In the genomic region with DNA sequence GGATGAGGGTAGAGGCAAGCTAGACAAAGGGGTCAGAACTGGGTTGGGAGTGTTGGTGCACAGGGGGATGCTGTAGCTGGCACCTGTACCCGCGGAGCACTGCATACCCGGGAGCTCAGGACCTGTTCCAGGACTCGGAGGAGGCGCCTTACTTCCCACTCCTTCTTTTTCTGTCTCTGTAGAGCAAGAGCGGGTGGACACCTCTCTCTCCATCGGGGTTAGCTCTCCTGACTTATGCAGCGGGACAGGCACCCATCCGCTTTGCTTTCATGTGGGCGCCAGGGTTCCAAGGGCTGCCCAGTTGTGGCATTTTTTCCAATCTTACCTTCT, we compare ENCODE assay signal across 8 mouse cellular contexts. TPM values are rescaled to one million over a fixed set of nuclear protein-coding genes. Genes with fewer than 3 reads are reported as not detected.
DNase-seq lines count a peak whose midpoint lies in the region; ATAC-seq and TF ChIP-seq lines count a peak whose summit lies in the region.

No protein-coding gene starts in this region.

- no peak for DNase-seq in heart, postnatal 25 days (ENCODE audit: low spot score)
- DNase-seq in WW6 (ENCODE audit: low read depth, low spot score) (peak; percentile 4), adipocyte (ENCODE audit: low spot score) (no peak)
- no peak for DNase-seq in heart, postnatal 0 days (ENCODE audit: low spot score)
- DNase-seq in thymus, postnatal 10 days (ENCODE audit: low spot score in 2 of 2) = no peak
- no peak for DNase-seq in ovary, postnatal 14 days (ENCODE audit: low spot score)

- 2% methylated on average over 10 of the region's 10 CpGs for WGBS in heart, embryonic 11.5 days (ENCODE audit: insufficient replicate concordance)
- 1% methylated on average over 10 of the region's 10 CpGs for WGBS in heart, postnatal 0 days

- peaks cover 6% of the 10 kb centered on the region; the same call in 1 of the 2 replicates for H3K4me1 ChIP-seq in heart, embryonic 11.5 days (ENCODE audit: control insufficient read depth, insufficient read depth, low read length)
- H3K4me1 ChIP-seq in heart, postnatal 0 days (ENCODE audit: control insufficient read depth, insufficient read depth) = no peaks in the 10 kb centered on the region

- no peaks in the 10 kb centered on the region for H3K36me3 ChIP-seq in heart, embryonic 11.5 days (ENCODE audit: control insufficient read depth, insufficient read depth, low read length)
- no peaks in the 10 kb centered on the region for H3K36me3 ChIP-seq in heart, postnatal 0 days (replicated peaks; ENCODE audit: control insufficient read depth, insufficient read depth, low read length)

- no peak overlapping the region for H3K9ac ChIP-seq in heart, embryonic 11.5 days (ENCODE audit: low read depth, low read length)
- H3K9ac ChIP-seq in heart, postnatal 0 days (replicated peaks; ENCODE audit: low read depth, low read length) = no peak overlapping the region

- no peak overlapping the region for H3K27ac ChIP-seq in heart, embryonic 11.5 days (ENCODE audit: low read depth, low read length)
- no peak overlapping the region for H3K27ac ChIP-seq in heart, postnatal 0 days (ENCODE audit: low read depth)

- TF ChIP-seq CTCF in heart, postnatal 0 days (IDR thresholded peaks at IDR 0.05; ENCODE audit: low read depth) = no peak

- no peak for ATAC-seq in heart, embryonic 11.5 days (replicated peaks; ENCODE audit: insufficient number of reproducible peaks, low FRiP score, low TSS enrichment)
- ATAC-seq in heart, postnatal 0 days (ENCODE audit: insufficient read depth, low read depth) = no peak
- 0 out of 2 replicates have a peak, but pooled peaks have one; percentile 9 for ATAC-seq in megakaryocyte progenitor cell, adult 5-6 weeks (replicated peaks; ENCODE audit: poor library complexity)

- H3K9me3 ChIP-seq in heart, embryonic 11.5 days (replicated peaks; ENCODE audit: control insufficient read depth, low read length) = no peaks in the 10 kb centered on the region
- H3K9me3 ChIP-seq in heart, postnatal 0 days (replicated peaks; ENCODE audit: control insufficient read depth, low read length) = no peaks in the 10 kb centered on the region

- peak overlapping the region; percentile 100 for H3K4me2 ChIP-seq in heart, embryonic 11.5 days
- peak overlapping the region; percentile 90 for H3K4me2 ChIP-seq in heart, postnatal 0 days (ENCODE audit: low read depth, low read length)

- intact Hi-C loops in heart, postnatal 25 days (cut with DNase I) = no loop called here

- H3K4me3 ChIP-seq in heart, embryonic 11.5 days (ENCODE audit: low read depth, low read length) = peak overlapping the region; percentile 68
- peak overlapping the region; percentile 58 for H3K4me3 ChIP-seq in heart, postnatal 0 days (ENCODE audit: low read depth, low read length)

- no peak for TF ChIP-seq EP300 in heart, postnatal 0 days (IDR thresholded peaks at IDR 0.05; ENCODE audit: low read depth)

- peaks cover 62% of the 10 kb centered on the region for H3K27me3 ChIP-seq in heart, embryonic 11.5 days (ENCODE audit: control insufficient read depth, insufficient read depth, low read length)
- H3K27me3 ChIP-seq in heart, postnatal 0 days (ENCODE audit: control insufficient read depth, insufficient read depth, low read length) = peaks cover 65% of the 10 kb centered on the region

RNA-seq across cellular contexts. Expression of a gene that starts 0.6 kb away (rescaled TPM):
- polyA plus RNA-seq in heart, embryonic 11.5 days (2014; fragmentation: Nextera tagmentation; extraction: Ambion mirVana) = 0.07 and 0.15 TPM in 2 replicates
- total RNA-seq in heart, postnatal 25 days (2021) = not detected
- total RNA-seq in heart, postnatal 0 days (2014; rRNA removed; ENCODE audit: low replicate concordance) = not detected in 2 replicates
- not detected in 2 replicates for polyA plus RNA-seq in heart, postnatal 0 days (2015; fragmentation: Nextera tagmentation; extraction: Ambion mirVana)
- total RNA-seq in megakaryocyte progenitor cell, adult 5-6 weeks (2015) = not detected in 2 replicates
- total RNA-seq in megakaryocyte progenitor cell, adult 5-6 weeks (2017) = not detected in 2 replicates
